Mouse (Mus musculus) G1E (cell line): ENCODE data around the gene Clasp2. TPM values are rescaled to one million over a fixed set of nuclear protein-coding genes. Genes with fewer than 3 reads are reported as not detected.

Experiments used
- ATAC-seq: 2 replicates; pipeline ENCODE4 v1.8.0; 2016; ENCODE audit warnings: mild to moderate bottlenecking; ENCODE audit not compliant: insufficient number of reproducible peaks, poor library complexity, low FRiP score, severe bottlenecking; ENCODE audit errors: extremely low read depth
- DNase-seq: peaks from one replicate; pipeline ENCODE4 v3.0.0; 2012; ENCODE audit warnings: low spot score
- H3K27me3 ChIP-seq: 2 replicates; pipeline ENCODE4 v1.6.1; 2012; ENCODE audit warnings: mild to moderate bottlenecking, low read length, inconsistent platforms; ENCODE audit not compliant: insufficient read depth
- H3K36me3 ChIP-seq: replicated peaks from 2 replicates; pipeline ENCODE3; 2012; ENCODE audit warnings: mild to moderate bottlenecking, inconsistent platforms
- H3K4me1 ChIP-seq: 2 replicates; pipeline ENCODE4 v1.6.1; 2012; ENCODE audit warnings: low read depth, low read length, inconsistent platforms, mixed read lengths; ENCODE audit not compliant: insufficient read depth
- H3K4me3 ChIP-seq: 2 replicates; pipeline ENCODE4 v1.5.1; 2012; ENCODE audit warnings: low read depth, mild to moderate bottlenecking, inconsistent platforms, low read length, moderate library complexity, mixed read lengths
- H3K9me3 ChIP-seq: replicated peaks from 2 replicates; pipeline ENCODE4 v1.6.1; 2012; ENCODE audit warnings: inconsistent platforms
- CTCF ChIP-seq: IDR thresholded peaks from 2 replicates; pipeline ENCODE4 v1.5.1; 2012; ENCODE audit warnings: low read depth, low read length, inconsistent platforms, mixed read lengths
- GATA1 ChIP-seq: IDR thresholded peaks from 2 replicates; pipeline ENCODE4 v1.6.1; 2012; ENCODE audit warnings: borderline replicate concordance, low read length, inconsistent platforms, mixed read lengths
- GATA2 ChIP-seq: IDR thresholded peaks from 2 replicates; pipeline ENCODE4 v1.6.1; 2012; ENCODE audit warnings: low read depth, low read length, inconsistent platforms, borderline replicate concordance
- POLR2AphosphoS5 ChIP-seq: IDR thresholded peaks from 2 replicates; pipeline ENCODE4 v1.6.1; 2012; ENCODE audit warnings: low read depth, low read length, inconsistent platforms; ENCODE audit not compliant: insufficient replicate concordance
- TAL1 ChIP-seq: conservative IDR thresholded peaks from 2 replicates; pipeline ENCODE4 v1.6.1; 2012; ENCODE audit warnings: low read depth, low read length, inconsistent platforms, mixed read lengths
- polyA plus RNA-seq: library from polyadenylated mRNA; stranded (reverse); fragments of >175 nt; gene quantifications from 2 replicates; pipeline ENCODE4 v1.2.3, GENCODE M21; 2012
- total RNA-seq, 2 experiments: library from RNA; stranded (forward) in 1 of 2; stranded (reverse) in 1 of 2; fragments of 200-1000 nt in 1 of 2; fragments of >200 nt in 1 of 2; fragmentation: Nextera tagmentation in 1 of 2; gene quantifications; 2 replicates each; pipeline ENCODE4 v1.2.3; 2014 to 2017

The Clasp2 gene
- total and polyA plus RNA-seq, 3 experiments = 8.7 to 92.0 (median 40.4) TPM

DNA sequence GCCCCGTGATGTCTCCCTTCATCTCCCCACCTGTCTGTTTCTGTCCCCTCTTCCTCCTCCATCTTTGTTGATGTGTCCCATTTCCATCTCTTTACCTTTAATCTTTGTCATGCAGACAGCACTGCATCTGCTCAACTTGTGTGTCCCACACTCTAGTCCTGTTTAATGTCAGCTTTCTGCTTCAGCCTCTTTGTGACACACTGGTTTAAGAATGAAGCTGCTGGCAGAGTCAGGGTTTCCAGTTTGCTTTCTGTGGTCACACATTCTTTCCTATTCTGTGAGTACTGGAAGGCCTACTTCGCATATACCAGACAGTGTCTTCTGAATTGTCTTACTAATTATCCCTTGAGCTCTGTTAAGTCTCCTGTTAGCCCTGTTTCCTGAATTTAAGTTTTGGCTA is 62.5 kb downstream of the Clasp2 start:
- Histone ChIP-seq H3K27me3 (no peaks in the 10 kb centered on the region), H3K36me3 (peaks cover 21% of the 10 kb centered on the region), H3K4me1 (peaks cover 8% of the 10 kb centered on the region), H3K4me3 (no peak overlapping the region), H3K9me3 (no peaks in the 10 kb centered on the region)
- TF ChIP-seq GATA1 (no peak), GATA2 (no peak), POLR2AphosphoS5 (no peak), TAL1 (no peak)
- ATAC-seq (no peak), DNase-seq (no peak)

DNA sequence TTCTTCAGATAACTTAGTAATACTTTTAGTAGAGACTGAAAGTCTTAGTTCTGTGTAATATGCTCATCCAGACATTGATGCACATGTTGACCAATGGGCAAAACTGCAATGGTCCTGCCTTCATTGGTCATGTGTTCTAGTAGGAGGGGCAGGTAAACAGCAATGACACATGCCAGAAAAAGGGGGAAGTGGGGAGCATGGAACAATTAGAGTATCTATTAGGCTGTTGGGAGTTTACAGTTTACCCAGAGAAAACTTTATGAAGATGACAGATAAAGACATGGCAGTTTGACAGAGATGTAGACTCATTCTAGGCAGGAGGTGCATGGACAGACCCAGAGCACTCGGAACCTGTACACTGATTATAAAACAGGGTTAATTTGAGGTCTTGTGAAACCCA is 64.1 kb downstream of the Clasp2 start:
- DNase-seq = peak; percentile 4
- peak; percentile 66 for ATAC-seq
- peaks cover 8% of the 10 kb centered on the region for H3K4me1 ChIP-seq
- TF ChIP-seq GATA2 (no peak), TAL1 (no peak), GATA1 (no peak), POLR2AphosphoS5 (no peak), CTCF (no peak)
- H3K36me3 ChIP-seq = peaks cover 12% of the 10 kb centered on the region
- H3K4me3 ChIP-seq = no peak overlapping the region
- no peaks in the 10 kb centered on the region for H3K27me3 ChIP-seq
- no peaks in the 10 kb centered on the region for H3K9me3 ChIP-seq

- H3K36me3 ChIP-seq = peaks cover 24% of the 10 kb centered on the region
- H3K9me3 ChIP-seq = no peaks in the 10 kb centered on the region
These were observed 70.1 kb downstream of the Clasp2 start for GRCm38 (mm10) chr9:113811327-113811726.

DNA sequence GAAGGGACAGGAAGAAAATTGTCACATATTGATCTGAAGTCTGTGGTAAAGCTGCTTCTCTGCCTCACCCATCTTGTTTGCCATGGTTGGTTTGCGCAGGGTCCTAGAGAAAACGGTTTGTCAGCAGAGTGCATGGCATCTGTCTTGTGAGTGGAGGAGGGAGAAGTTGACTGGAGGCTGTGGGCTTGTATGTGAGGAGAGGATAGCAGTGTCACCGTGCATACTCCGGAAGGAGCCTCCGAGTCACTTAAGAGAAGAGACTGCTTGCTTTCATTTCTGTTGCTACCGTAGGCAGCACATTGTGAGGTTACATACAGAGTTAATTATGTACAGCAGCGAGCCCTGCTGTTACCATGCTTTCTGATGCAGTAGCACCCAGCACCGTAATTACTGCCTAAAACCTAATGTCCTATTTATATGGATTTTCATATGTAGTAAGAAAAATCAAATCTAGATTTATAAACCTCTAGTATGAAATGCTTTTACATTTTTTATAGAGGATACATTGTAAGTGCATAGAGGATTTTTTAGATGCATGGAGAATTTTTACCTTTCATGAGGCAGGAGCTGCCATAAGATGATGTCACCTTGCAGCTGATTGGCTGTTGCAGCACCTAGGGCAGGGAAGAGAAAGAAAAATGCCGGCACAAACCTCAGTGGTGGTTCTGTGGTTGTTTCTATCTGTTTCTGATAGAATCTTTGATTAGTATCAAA is 70.8 kb downstream of the Clasp2 start:
- DNase-seq (no peak), ATAC-seq (no peak)
- H3K27me3 ChIP-seq = no peaks in the 10 kb centered on the region
- peaks cover 26% of the 10 kb centered on the region for H3K36me3 ChIP-seq
- TF ChIP-seq CTCF (no peak), GATA1 (no peak), POLR2AphosphoS5 (no peak), GATA2 (no peak), TAL1 (no peak)
- no peaks in the 10 kb centered on the region for H3K4me1 ChIP-seq
- no peaks in the 10 kb centered on the region for H3K9me3 ChIP-seq
- H3K4me3 ChIP-seq = no peak overlapping the region

More at GRCm38 (mm10) chr9:113811327-113811726, 70.1 kb downstream of the Clasp2 start:
- Histone ChIP-seq H3K4me3 (no peak overlapping the region), H3K4me1 (no peaks in the 10 kb centered on the region; the same call in 1 of the 2 replicates), H3K27me3 (no peaks in the 10 kb centered on the region)
- TF ChIP-seq CTCF = no peak
- TF ChIP-seq GATA2 = no peak
- no peak for TF ChIP-seq GATA1
- no peak for TF ChIP-seq POLR2AphosphoS5
- no peak for TF ChIP-seq TAL1
- ATAC-seq (no peak), DNase-seq (no peak)

- H3K9me3 ChIP-seq = no peaks in the 10 kb centered on the region
- no peaks in the 10 kb centered on the region for H3K27me3 ChIP-seq
- peaks cover 23% of the 10 kb centered on the region for H3K36me3 ChIP-seq
- TF ChIP-seq GATA1 (no peak), POLR2AphosphoS5 (no peak), TAL1 (no peak), GATA2 (no peak), CTCF (no peak)
- H3K4me3 ChIP-seq = no peak overlapping the region
- ATAC-seq (no peak), DNase-seq (no peak)
- H3K4me1 ChIP-seq = no peaks in the 10 kb centered on the region
These were observed 71.4 kb downstream of the Clasp2 start for GRCm38 (mm10) chr9:113812671-113813001.

DNA sequence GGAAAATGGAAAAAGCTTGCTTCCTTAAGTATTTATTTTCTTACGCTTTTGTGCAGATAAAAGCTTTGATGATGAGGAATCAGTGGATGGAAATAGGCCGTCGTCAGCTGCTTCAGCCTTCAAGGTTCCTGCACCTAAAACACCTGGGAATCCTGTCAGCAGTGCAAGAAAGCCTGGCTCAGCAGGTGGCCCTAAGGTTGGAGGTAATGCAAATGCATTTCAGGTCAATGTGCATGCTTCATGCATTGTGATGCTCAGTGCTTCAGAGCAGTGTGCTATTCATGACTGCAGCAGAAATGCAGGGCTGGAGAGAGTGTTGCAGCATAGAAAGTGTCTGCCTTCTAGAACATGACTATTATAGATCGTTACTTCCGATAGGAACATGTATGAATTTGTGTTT is 71.8 kb downstream of the Clasp2 start:
- no peak for DNase-seq

More for the DNA sequence above, 71.8 kb downstream of the Clasp2 start:
- Histone ChIP-seq H3K4me1 (no peaks in the 10 kb centered on the region), H3K4me3 (no peak overlapping the region), H3K36me3 (peaks cover 22% of the 10 kb centered on the region), H3K27me3 (no peaks in the 10 kb centered on the region), H3K9me3 (no peaks in the 10 kb centered on the region)
- no peak for ATAC-seq
- TF ChIP-seq GATA1 (no peak), TAL1 (no peak), POLR2AphosphoS5 (no peak), GATA2 (no peak)
